Mouse (Mus musculus): ENCODE measurements around the gene Evi5. TPM values are rescaled to one million over a fixed set of nuclear protein-coding genes. Genes with fewer than 3 reads are reported as not detected.

Evi5 gene
- 47.9 TPM for polyA plus RNA-seq (2014; fragmentation: Illumina TruSeq; extraction: RNeasy Lipid Tissue Mini Kit (QIAGEN cat#74804); ENCODE audit: low replicate concordance)

GRCm38 (mm10) chr5:107874561-107875260 lies at the start of gene Evi5:
Gene Evi5 (minus strand): TSS chr5:107875107.

DNA sequence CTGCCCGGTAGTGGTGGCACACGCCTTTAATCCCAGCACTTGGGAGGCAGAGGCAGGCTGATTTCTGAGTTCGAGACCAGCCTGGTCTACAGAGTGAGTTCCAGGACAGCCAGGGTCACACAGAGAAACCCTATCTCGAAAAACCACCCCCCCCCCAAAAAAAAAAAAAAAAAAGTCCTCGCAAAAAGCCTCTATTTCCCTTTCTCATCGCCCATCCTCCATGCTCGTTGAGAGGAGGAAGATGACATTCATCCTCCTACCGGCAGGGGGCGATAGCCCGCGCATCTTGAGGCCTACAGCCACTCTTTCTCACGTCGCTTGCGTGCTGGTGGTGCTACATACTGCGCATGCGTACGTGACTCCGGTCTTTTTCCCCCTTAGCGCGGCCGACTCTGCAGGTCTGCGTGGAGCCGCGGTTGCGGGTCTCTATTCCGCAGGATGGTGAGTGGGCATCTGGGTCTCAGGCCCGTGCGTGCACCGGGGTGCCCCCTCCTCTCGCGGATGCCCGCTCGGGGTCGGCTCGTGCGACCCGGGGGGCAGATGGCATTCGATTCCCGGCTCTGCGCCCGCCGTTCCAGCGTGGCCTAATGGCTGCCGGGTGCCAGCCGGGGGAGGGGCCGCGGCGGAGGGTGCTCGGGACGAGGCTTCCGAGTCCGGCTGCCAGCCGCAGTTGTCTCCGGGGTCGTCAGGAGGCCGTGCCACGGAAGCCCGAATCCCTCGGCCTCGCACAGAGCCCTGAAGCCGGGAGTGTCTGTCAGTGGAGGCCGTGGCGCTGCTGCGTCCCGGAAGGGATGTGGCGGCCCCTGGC lies 25.5 kb upstream of the Evi5 start, which contains the start of gene Rpl5:
Rpl5 (plus strand) TSS at position 297 of the 808 bp plus-strand sequence.

DNA sequence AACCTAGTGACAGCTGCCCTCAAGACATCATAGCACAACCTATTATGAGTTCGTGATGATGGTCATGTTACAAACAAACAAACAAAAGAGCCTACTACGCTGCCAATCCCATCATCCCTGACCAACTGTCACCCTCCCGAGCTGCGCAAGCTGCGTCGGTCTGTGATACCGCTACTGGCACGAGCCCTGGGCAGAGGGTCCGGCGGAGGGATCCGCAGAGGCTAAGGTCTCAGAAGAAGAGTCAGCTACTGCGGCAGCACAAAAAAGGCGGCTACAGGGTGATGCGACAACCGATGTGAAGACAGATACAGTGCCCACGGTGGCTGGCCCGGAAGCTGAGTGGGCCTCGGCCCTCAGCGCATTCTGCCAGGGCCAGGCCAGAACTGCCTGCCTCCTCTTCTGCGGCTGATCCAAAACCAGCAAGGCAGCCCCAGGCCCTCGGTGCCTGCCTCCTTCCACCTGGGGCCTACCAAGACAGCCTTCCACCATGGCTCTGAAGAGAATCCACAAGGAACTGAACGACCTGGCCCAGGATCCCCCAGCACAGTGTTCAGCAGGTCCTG lies 44.8 kb downstream of the Evi5 start, which contains the start of gene Ube2d2b:
Ube2d2b (plus strand) TSS at position 102 of the 563 bp plus-strand sequence.

GRCm38 (mm10) chr5:107725435-107726261 lies 149.3 kb downstream of the Evi5 start, which contains the start of gene Gfi1:
Gene Gfi1 (minus strand): TSS chr5:107726036.

Other genes with a start within 250 kb of the Evi5 start
- 1.2 TPM for gene Gfi1, start 149.1 kb downstream of the Evi5 start, polyA plus RNA-seq (2014; fragmentation: Illumina TruSeq; extraction: RNeasy Lipid Tissue Mini Kit (QIAGEN cat#74804); ENCODE audit: low replicate concordance)
- not detected for gene Ube2d2b, start 45.0 kb downstream of the Evi5 start, polyA plus RNA-seq (2014; fragmentation: Illumina TruSeq; extraction: RNeasy Lipid Tissue Mini Kit (QIAGEN cat#74804); ENCODE audit: low replicate concordance)
- gene Rpl5, start 25.4 kb upstream of the Evi5 start, polyA plus RNA-seq (2014; fragmentation: Illumina TruSeq; extraction: RNeasy Lipid Tissue Mini Kit (QIAGEN cat#74804); ENCODE audit: low replicate concordance): 542 TPM
- 28.0 TPM for gene Fam69a, start 112.0 kb upstream of the Evi5 start, polyA plus RNA-seq (2014; fragmentation: Illumina TruSeq; extraction: RNeasy Lipid Tissue Mini Kit (QIAGEN cat#74804); ENCODE audit: low replicate concordance)
- 54.6 TPM for gene Mtf2, start 190.6 kb upstream of the Evi5 start, polyA plus RNA-seq (2014; fragmentation: Illumina TruSeq; extraction: RNeasy Lipid Tissue Mini Kit (QIAGEN cat#74804); ENCODE audit: low replicate concordance)